Mouse (Mus musculus) heart, embryonic 11.5 days (tissue): Measurements from ENCODE around the gene Sigirr. TPM values are rescaled to one million over a fixed set of nuclear protein-coding genes. Genes with fewer than 3 reads are reported as not detected.

Experiments used
- ATAC-seq: fragments of 200-750 bp; cut with Nextera tagmentation; replicated peaks from 2 replicates; pipeline ENCODE4 v1.8.0; 2017; ENCODE audit warnings: moderate library complexity; ENCODE audit not compliant: insufficient number of reproducible peaks, low FRiP score, low TSS enrichment
- H3K27ac ChIP-seq: fragments of 300-500 bp; sonication (generic); 2 replicates; pipeline ENCODE4 v1.5.1; 2014; ENCODE audit warnings: mild to moderate bottlenecking, low read depth, low read length
- H3K27me3 ChIP-seq: fragments of 300-500 bp; sonication (generic); 2 replicates; pipeline ENCODE4 v1.6.1; 2014; ENCODE audit warnings: mild to moderate bottlenecking, low read length, mixed read lengths; ENCODE audit not compliant: control insufficient read depth, insufficient read depth
- H3K36me3 ChIP-seq: fragments of 300-500 bp; sonication (generic); 2 replicates; pipeline ENCODE4 v1.6.1; 2014; ENCODE audit warnings: mild to moderate bottlenecking, low read length, moderate library complexity, mixed read lengths; ENCODE audit not compliant: control insufficient read depth, insufficient read depth
- H3K4me1 ChIP-seq: fragments of 300-500 bp; sonication (generic); 2 replicates; pipeline ENCODE4 v1.6.1; 2014; ENCODE audit warnings: low read length; ENCODE audit not compliant: control insufficient read depth, insufficient read depth
- H3K4me2 ChIP-seq: fragments of 300-500 bp; sonication (generic); 2 replicates; pipeline ENCODE4 v1.6.1; 2014; ENCODE audit warnings: mild to moderate bottlenecking, moderate library complexity
- H3K4me3 ChIP-seq: fragments of 300-500 bp; sonication (generic); 2 replicates; pipeline ENCODE4 v1.5.1; 2014; ENCODE audit warnings: low read depth, low read length
- H3K9ac ChIP-seq: fragments of 300-500 bp; sonication (generic); 2 replicates; pipeline ENCODE4 v1.6.1; 2014; ENCODE audit warnings: mild to moderate bottlenecking, low read depth, low read length, moderate library complexity
- H3K9me3 ChIP-seq: fragments of 300-500 bp; sonication (generic); replicated peaks from 2 replicates; pipeline ENCODE4 v1.6.1; 2016; ENCODE audit warnings: low read length; ENCODE audit not compliant: control insufficient read depth
- WGBS: fragments of 180-500 bp; shearing (Covaris S2); extraction: QIAGEN DNeasy Blood & Tissue Kit; methylation state at CpG from one replicate; pipeline ENCODE4 v1.1.7; 2014; ENCODE audit not compliant: insufficient replicate concordance; 5-methylcytosine and 5-hydroxymethylcytosine counted together
- polyA plus RNA-seq: library from polyadenylated mRNA; unstranded; fragments of >200 nt; fragmentation: Nextera tagmentation; extraction: Ambion mirVana; gene quantifications from 2 replicates; pipeline ENCODE4 v1.2.1, GENCODE M21; 2014

Sigirr gene
- polyA plus RNA-seq, 1 experiment from 2014 or later: 2.3 TPM

- Histone ChIP-seq H3K9me3 (no peaks in the 10 kb centered on the region), H3K27ac (no peak within 1 kb of the TSS), H3K9ac (peak within 1 kb of the TSS; percentile 66), H3K27me3 (peaks cover 57% of the 10 kb centered on the region), H3K4me1 (0 out of 2 replicates have a peak, but pooled peaks cover 4% of the 10 kb centered on the region), H3K4me2 (peak within 1 kb of the TSS; percentile 92), H3K4me3 (peak within 1 kb of the TSS; percentile 63), H3K36me3 (no peaks in the 10 kb centered on the region)
- ATAC-seq: peak; percentile 77
- under 1% methylated on average over 68 of the region's 72 CpGs for WGBS
Measured at GRCm38 (mm10) chr7:141060426-141061242, 39.7 kb downstream of the Sigirr start, which contains the start of gene B4galnt4. Gene B4galnt4, plus strand, starts transcription at chr7:141061104.

- H3K4me3 ChIP-seq: peak overlapping the region; percentile 63
Measured at GRCm38 (mm10) chr7:141059929-141060328, 40.4 kb downstream of the Sigirr start.

GRCm38 (mm10) chr7:141058601-141059341 is 41.6 kb downstream of the Sigirr start:
- H3K4me3 ChIP-seq: no peak overlapping the region
- ATAC-seq: no peak
- H3K9me3 ChIP-seq: no peaks in the 10 kb centered on the region
- WGBS: 80% methylated on average over 14 of the region's 14 CpGs
- H3K4me2 ChIP-seq: no peak overlapping the region
- peaks cover 53% of the 10 kb centered on the region for H3K27me3 ChIP-seq
- H3K9ac ChIP-seq: no peak overlapping the region
- H3K36me3 ChIP-seq: no peaks in the 10 kb centered on the region
- H3K4me1 ChIP-seq: 0 out of 2 replicates have a peak, but pooled peaks cover 4% of the 10 kb centered on the region
- H3K27ac ChIP-seq: no peak overlapping the region

More at GRCm38 (mm10) chr7:141059929-141060328, 40.4 kb downstream of the Sigirr start:
- WGBS: 81% methylated on average over 2 of the region's 2 CpGs
- no peak for ATAC-seq
- Histone ChIP-seq H3K36me3 (no peaks in the 10 kb centered on the region), H3K9me3 (no peaks in the 10 kb centered on the region), H3K4me2 (peak overlapping the region; percentile 92), H3K27ac (no peak overlapping the region), H3K9ac (no peak overlapping the region), H3K4me1 (0 out of 2 replicates have a peak, but pooled peaks cover 4% of the 10 kb centered on the region), H3K27me3 (peaks cover 55% of the 10 kb centered on the region)

- no peaks in the 10 kb centered on the region for H3K9me3 ChIP-seq
- peaks cover 46% of the 10 kb centered on the region for H3K27me3 ChIP-seq
- 90% methylated on average over 1 of the region's 1 CpGs for WGBS
- no peak overlapping the region for H3K9ac ChIP-seq
- H3K4me2 ChIP-seq: no peak overlapping the region
- no peak overlapping the region for H3K27ac ChIP-seq
- no peaks in the 10 kb centered on the region for H3K36me3 ChIP-seq
- H3K4me3 ChIP-seq: no peak overlapping the region
- H3K4me1 ChIP-seq: 0 out of 2 replicates have a peak, but pooled peaks cover 4% of the 10 kb centered on the region
- ATAC-seq: no peak
Measured at GRCm38 (mm10) chr7:141057541-141057940, 42.8 kb downstream of the Sigirr start.

- Histone ChIP-seq H3K9me3 (no peaks in the 10 kb centered on the region), H3K4me3 (no peak overlapping the region), H3K9ac (no peak overlapping the region), H3K36me3 (no peaks in the 10 kb centered on the region), H3K4me2 (no peak overlapping the region), H3K27ac (no peak overlapping the region), H3K4me1 (0 out of 2 replicates have a peak, but pooled peaks cover 4% of the 10 kb centered on the region), H3K27me3 (peaks cover 40% of the 10 kb centered on the region)
- no peak for ATAC-seq
- WGBS: 84% methylated on average over 6 of the region's 6 CpGs
Measured at GRCm38 (mm10) chr7:141056976-141057375, 43.4 kb downstream of the Sigirr start.

- Histone ChIP-seq H3K27ac (no peak overlapping the region), H3K9ac (no peak overlapping the region), H3K36me3 (no peaks in the 10 kb centered on the region), H3K27me3 (peaks cover 28% of the 10 kb centered on the region), H3K4me2 (no peak overlapping the region), H3K4me1 (no peaks in the 10 kb centered on the region), H3K9me3 (no peaks in the 10 kb centered on the region), H3K4me3 (no peak overlapping the region)
- 70% methylated on average over 4 of the region's 4 CpGs for WGBS
- no peak for ATAC-seq
Measured at GRCm38 (mm10) chr7:141055785-141056184, 44.6 kb downstream of the Sigirr start.

GRCm38 (mm10) chr7:141052421-141052820 is 48.0 kb downstream of the Sigirr start:
- WGBS: 67% methylated on average over 2 of the region's 2 CpGs
- ATAC-seq: no peak
- Histone ChIP-seq H3K9me3 (no peaks in the 10 kb centered on the region), H3K27me3 (no peaks in the 10 kb centered on the region), H3K4me2 (no peak overlapping the region), H3K36me3 (no peaks in the 10 kb centered on the region), H3K9ac (no peak overlapping the region), H3K4me1 (peaks cover 4% of the 10 kb centered on the region; the same call in 1 of the 2 replicates), H3K27ac (no peak overlapping the region), H3K4me3 (no peak overlapping the region)

- WGBS: 85% methylated on average over 4 of the region's 4 CpGs
- no peak for ATAC-seq
Measured at GRCm38 (mm10) chr7:141052016-141052415, 48.4 kb downstream of the Sigirr start.

More at GRCm38 (mm10) chr7:141052016-141052415, 48.4 kb downstream of the Sigirr start:
- Histone ChIP-seq H3K27ac (no peak overlapping the region), H3K4me2 (no peak overlapping the region), H3K4me1 (peaks cover 8% of the 10 kb centered on the region; the same call in 1 of the 2 replicates), H3K9ac (no peak overlapping the region), H3K27me3 (peaks cover 1% of the 10 kb centered on the region; the same call in 1 of the 2 replicates), H3K9me3 (no peaks in the 10 kb centered on the region), H3K36me3 (no peaks in the 10 kb centered on the region), H3K4me3 (no peak overlapping the region)
